Mouse (Mus musculus): Measurements from ENCODE around the gene Mtmr3.
"Not testable (repeated sequence)": the region's sequence is repeated elsewhere in the genome, so short reads cannot be mapped to it uniquely, and the experiment has no call there.

The Mtmr3 gene

DNA sequence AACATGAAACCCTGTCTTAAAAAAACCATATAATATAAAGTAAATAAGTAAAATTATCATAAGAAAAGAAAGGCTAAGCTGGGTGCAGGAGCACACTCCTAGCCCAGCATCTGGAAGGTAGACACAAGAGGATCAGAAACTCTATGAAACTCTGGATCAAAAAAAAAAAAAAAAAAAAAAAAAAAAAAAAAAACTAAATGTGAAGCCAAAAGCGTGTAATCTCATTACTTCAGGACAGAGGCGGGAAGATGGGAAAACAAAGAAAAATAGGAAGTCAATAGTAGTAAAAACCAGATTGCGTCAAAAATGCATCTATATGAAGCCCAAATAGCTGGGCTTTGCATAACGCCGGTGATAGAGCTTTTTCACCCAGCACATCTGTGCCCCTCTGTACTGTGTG is 7.2 kb upstream of the Mtmr3 start:
- DNase-seq (ENCODE audit: low read depth, low spot score): no peak

DNA sequence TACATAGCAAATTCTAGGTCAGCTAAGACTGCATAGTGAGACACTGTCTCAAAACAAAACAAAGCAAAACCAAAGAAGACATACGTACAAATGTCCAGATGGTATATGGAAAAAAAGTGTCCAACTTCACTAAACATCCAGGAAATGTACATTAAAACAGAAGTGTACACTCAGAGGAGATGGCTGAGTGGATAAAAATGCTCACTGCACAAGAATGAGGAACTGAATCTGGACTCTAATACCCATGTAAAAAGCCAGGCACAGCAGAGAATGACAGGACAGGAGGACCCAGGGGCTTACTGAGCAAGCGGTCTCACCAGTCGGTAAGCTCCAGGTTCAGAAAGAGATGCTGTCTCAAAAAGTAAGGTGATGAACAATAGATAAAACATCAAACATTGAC is 5.3 kb upstream of the Mtmr3 start:
- no peak for DNase-seq (ENCODE audit: low read depth, low spot score)

GRCm38 (mm10) chr11:4598411-4598810 is 3.7 kb upstream of the Mtmr3 start:
- no peak for DNase-seq (ENCODE audit: low read depth, low spot score)

DNA sequence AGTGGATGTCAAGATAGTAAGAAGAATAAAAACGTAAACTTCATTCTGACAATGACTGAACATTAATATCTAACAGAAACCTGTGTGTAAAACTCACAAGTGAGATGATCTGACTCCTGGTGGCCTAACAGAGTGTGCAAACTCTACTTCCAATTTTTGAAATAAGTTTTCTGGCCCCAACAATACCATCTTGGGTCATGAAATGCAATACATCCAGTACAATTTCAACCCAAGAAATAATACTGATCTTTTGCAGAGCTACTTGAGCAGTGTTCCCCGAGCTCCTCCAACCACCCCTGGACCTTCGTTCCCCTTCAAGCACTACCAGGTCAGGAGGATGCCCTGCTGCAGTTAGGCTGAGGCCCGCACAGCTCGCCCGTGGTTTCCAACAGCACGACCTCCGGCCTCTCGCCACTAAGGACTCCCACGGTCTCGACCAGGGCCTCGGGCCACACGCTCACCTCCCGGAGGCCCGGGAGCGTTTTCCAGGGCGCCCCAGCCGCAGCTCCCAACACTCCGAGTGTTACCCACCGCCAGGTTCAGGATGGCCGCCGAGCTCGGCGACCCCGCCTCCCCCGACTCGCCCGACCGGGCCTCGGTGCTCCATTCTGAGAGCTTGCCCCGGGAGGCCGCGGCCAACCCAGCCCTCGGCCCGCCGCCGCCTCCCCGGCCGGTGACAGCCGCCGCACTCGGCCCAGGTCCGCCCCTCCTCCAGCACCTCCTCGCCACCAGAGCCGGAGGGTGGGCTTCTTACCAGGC is 635 bp downstream of the Mtmr3 start:
- peak; percentile 1 for DNase-seq (ENCODE audit: low read depth, low spot score)

DNA sequence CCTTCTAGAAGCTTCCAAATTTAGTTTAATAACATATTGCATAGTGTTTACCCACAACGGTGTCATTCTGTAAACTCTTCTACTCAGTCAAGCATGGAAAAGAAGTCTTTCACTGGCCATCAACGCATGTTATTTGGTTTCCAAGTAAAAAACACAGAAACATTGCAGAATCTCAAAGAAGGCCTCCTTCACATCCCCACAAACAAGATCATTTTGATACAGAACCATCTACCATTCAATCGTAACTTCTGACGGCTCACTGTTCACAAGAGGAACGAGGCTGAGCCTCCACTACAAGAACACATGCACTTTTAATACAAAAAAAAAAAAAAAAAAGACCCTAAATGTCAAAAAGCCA is 1.2 kb downstream of the Mtmr3 start:
- DNase-seq (ENCODE audit: low read depth, low spot score): no peak

GRCm38 (mm10) chr11:4591811-4592210 is 2.9 kb downstream of the Mtmr3 start:
- DNase-seq (ENCODE audit: low read depth, low spot score): no peak

GRCm38 (mm10) chr11:4578682-4579081 is 16.0 kb downstream of the Mtmr3 start:
- no peak for DNase-seq (ENCODE audit: low read depth, low spot score)

- no peak for DNase-seq (ENCODE audit: low read depth, low spot score)
These were observed 17.6 kb downstream of the Mtmr3 start for GRCm38 (mm10) chr11:4577079-4577478.

GRCm38 (mm10) chr11:4576090-4576732 is 18.5 kb downstream of the Mtmr3 start:
- not testable (repeated sequence) for DNase-seq (ENCODE audit: low read depth, low spot score)

- no peak for DNase-seq (ENCODE audit: low read depth, low spot score)
These were observed 23.2 kb downstream of the Mtmr3 start for GRCm38 (mm10) chr11:4571491-4571901.

GRCm38 (mm10) chr11:4566333-4566732 is 28.3 kb downstream of the Mtmr3 start:
- no peak for DNase-seq (ENCODE audit: low read depth, low spot score)

- DNase-seq (ENCODE audit: low read depth, low spot score): no peak
These were observed 29.1 kb downstream of the Mtmr3 start for GRCm38 (mm10) chr11:4565545-4565944.

GRCm38 (mm10) chr11:4553274-4554063 is 41.2 kb downstream of the Mtmr3 start:
- DNase-seq (ENCODE audit: low read depth, low spot score): no peak

GRCm38 (mm10) chr11:4547569-4547968 is 47.1 kb downstream of the Mtmr3 start:
- no peak for DNase-seq (ENCODE audit: low read depth, low spot score)

DNA sequence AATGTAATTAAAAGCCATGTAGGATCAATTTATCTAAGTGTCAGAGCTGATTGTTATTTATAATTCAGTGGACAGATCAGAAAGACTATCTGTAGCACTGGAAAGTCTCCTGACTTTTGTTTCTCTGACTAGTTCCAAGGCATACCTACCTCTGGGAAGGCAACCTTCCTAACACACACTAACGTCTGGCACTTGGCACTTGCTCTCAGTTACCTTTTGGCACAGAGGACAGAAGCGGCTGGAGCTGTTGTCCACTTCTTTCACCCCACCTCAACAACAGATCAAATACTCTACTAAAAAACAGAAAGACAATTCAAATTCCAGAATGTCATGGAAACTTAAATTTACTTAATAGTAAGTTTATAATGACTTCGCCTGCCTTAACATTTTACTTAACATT is 48.7 kb downstream of the Mtmr3 start:
- DNase-seq (ENCODE audit: low read depth, low spot score): no peak

DNA sequence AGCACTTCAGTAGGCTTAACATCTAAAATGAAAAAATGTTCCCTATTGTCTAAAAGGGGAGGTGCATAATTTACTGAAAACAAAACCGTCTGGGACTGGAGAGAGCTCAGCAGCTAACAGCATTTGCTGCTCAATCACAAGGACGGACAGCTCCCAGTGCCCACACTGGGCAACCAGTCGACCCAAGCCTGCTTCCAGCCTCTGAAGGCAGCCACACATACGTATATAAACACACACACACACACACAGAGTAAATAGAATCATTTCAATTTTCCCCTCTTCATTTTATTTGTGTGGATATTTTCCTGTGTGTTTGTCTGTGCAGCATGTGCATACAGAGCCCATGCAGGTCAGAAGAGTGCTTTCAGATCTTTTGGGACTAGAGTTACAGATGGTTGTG is 49.3 kb downstream of the Mtmr3 start:
- DNase-seq (ENCODE audit: low read depth, low spot score): no peak

DNA sequence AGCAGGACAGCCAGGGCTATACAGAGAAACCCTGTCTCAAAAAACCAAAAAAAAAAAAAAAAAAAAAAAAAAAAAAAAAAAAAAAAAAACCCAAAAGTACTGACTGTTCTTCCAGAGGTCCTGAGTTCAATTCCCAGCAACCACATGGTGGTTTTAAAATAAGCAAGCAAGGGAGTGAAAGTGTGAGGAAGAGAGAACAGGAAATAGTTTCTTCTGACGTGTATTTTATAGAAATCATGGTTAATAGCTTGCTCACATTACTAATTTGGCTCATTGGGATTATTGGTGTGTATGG is 50.1 kb downstream of the Mtmr3 start:
- DNase-seq (ENCODE audit: low read depth, low spot score): not testable (repeated sequence)

GRCm38 (mm10) chr11:4543746-4544626 is 50.7 kb downstream of the Mtmr3 start:
- no peak for DNase-seq (ENCODE audit: low read depth, low spot score)

DNA sequence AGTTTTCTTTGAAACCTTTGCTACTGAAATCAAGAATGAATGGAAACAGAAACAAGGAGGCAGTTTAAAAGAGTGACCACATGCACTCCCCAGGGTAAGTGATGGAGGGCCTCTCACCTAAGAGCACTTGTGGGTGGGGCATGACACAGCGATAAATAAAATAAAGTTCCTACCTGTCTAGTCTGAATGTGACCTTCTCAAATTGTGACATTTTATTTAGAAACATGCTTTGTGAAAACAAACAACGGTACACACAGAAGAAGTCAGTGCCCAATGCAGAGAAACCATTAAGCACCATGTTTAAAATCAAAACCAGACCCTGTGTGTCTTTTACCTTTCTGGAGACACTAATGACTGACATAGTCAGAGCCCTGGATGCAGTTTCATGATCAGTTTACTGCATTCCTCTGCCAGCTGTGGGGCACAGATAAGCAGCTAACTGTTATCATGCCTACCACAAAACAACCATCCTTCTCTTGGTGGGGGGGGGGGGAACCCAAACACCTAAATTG is 51.6 kb downstream of the Mtmr3 start:
- DNase-seq (ENCODE audit: low read depth, low spot score): no peak

DNA sequence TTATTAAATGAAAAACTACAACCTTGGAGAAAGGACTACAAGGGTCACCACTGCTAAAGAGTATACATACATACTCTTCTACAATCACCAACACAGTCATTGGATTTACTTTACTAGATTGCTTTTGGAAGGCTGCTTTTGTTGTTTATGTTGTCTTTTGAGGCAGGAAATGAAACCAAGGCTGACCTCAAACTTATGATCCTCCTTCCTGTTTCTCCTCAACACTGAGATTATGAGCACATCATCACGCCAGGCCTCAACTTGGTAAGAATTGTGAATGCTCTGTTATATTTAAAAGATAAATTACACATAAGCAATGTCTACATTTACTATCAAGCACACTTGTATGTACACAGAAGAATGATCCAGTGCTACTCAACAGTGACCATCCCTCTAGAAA is 58.0 kb downstream of the Mtmr3 start:
- no peak for DNase-seq (ENCODE audit: low read depth, low spot score)

- DNase-seq (ENCODE audit: low read depth, low spot score): no peak
These were observed 67.5 kb downstream of the Mtmr3 start for GRCm38 (mm10) chr11:4527132-4527531.
